Mouse (Mus musculus): ENCODE measurements around the gene Nek5.

Gene Nek5

GRCm38 (mm10) chr8:22124220-22125152 lies at the start of gene Nek5:
Gene Nek5, minus strand, starts transcription at chr8:22125053.
- in situ Hi-C loops (cut with MboI; ENCODE audit: unreplicated experiment in 2 of 2) = loop anchor here in 1 of 2 experiments (25.0 kb wide), 1 partner anchor 1112 kb away; no protein-coding TSS in a partner anchor

GRCm38 (mm10) chr8:22169167-22169566 lies 44.3 kb upstream of the Nek5 start:
- in situ Hi-C loops (cut with MboI; ENCODE audit: unreplicated experiment in 2 of 2) = loop anchor here (5.0 to 25.0 kb wide), 2 partner anchors 107 to 1182 kb away; partner anchors contain the start of genes Alg11 (in 1 of the 2) and Atp7b (in 1 of the 2)

- in situ Hi-C loops (cut with MboI; ENCODE audit: unreplicated experiment in 2 of 2) = loop anchor here (5.0 to 25.0 kb wide), 2 partner anchors 104 to 1179 kb away; partner anchors contain the start of genes Alg11 (in 1 of the 2) and Atp7b (in 1 of the 2)
Measured at GRCm38 (mm10) chr8:22166080-22166603, 41.3 kb upstream of the Nek5 start, which contains the start of gene Nek3. Gene Nek3, minus strand, starts transcription at chr8:22166435.

- in situ Hi-C loops (cut with MboI; ENCODE audit: unreplicated experiment in 2 of 2) = loop anchor here (5.0 to 25.0 kb wide), 2 partner anchors 103 to 1178 kb away; partner anchors contain the start of genes Alg11 (in 1 of the 2) and Atp7b (in 1 of the 2)
Measured at GRCm38 (mm10) chr8:22165251-22166079, 40.6 kb upstream of the Nek5 start.

- in situ Hi-C loops (cut with MboI; ENCODE audit: unreplicated experiment in 2 of 2) = loop anchor here in 1 of 2 experiments (25.0 kb wide), 1 partner anchor 1177 kb away; no protein-coding TSS in a partner anchor
Measured at GRCm38 (mm10) chr8:22164431-22164830, 39.6 kb upstream of the Nek5 start.

GRCm38 (mm10) chr8:22162206-22162605 lies 37.4 kb upstream of the Nek5 start:
- in situ Hi-C loops (cut with MboI; ENCODE audit: unreplicated experiment in 2 of 2) = loop anchor here in 1 of 2 experiments (25.0 kb wide), 1 partner anchor 1175 kb away; no protein-coding TSS in a partner anchor

- in situ Hi-C loops (cut with MboI; ENCODE audit: unreplicated experiment in 2 of 2) = loop anchor here in 1 of 2 experiments (25.0 kb wide), 1 partner anchor 1163 kb away; no protein-coding TSS in a partner anchor
Measured at GRCm38 (mm10) chr8:22150345-22150663, 25.5 kb upstream of the Nek5 start.

- in situ Hi-C loops (cut with MboI; ENCODE audit: unreplicated experiment in 2 of 2) = loop anchor here (25.0 kb wide), 2 partner anchors 1137 to 1162 kb away; no protein-coding TSS in a partner anchor
Measured at GRCm38 (mm10) chr8:22149643-22150344, 24.9 kb upstream of the Nek5 start.

GRCm38 (mm10) chr8:22148367-22148740 lies 23.5 kb upstream of the Nek5 start:
- in situ Hi-C loops (cut with MboI; ENCODE audit: unreplicated experiment in 2 of 2) = loop anchor here in 1 of 2 experiments (25.0 kb wide), 1 partner anchor 1136 kb away; no protein-coding TSS in a partner anchor

- in situ Hi-C loops (cut with MboI; ENCODE audit: unreplicated experiment in 2 of 2) = loop anchor here in 1 of 2 experiments (25.0 kb wide), 1 partner anchor 1136 kb away; no protein-coding TSS in a partner anchor
Measured at GRCm38 (mm10) chr8:22147706-22148366, 23.0 kb upstream of the Nek5 start.

GRCm38 (mm10) chr8:22145831-22146230 lies 21.0 kb upstream of the Nek5 start:
- in situ Hi-C loops (cut with MboI; ENCODE audit: unreplicated experiment in 2 of 2) = loop anchor here in 1 of 2 experiments (25.0 kb wide), 1 partner anchor 1134 kb away; no protein-coding TSS in a partner anchor

- in situ Hi-C loops (cut with MboI; ENCODE audit: unreplicated experiment in 2 of 2) = loop anchor here in 1 of 2 experiments (25.0 kb wide), 1 partner anchor 1132 kb away; no protein-coding TSS in a partner anchor
Measured at GRCm38 (mm10) chr8:22143764-22144491, 19.1 kb upstream of the Nek5 start.

GRCm38 (mm10) chr8:22142592-22142991 lies 17.7 kb upstream of the Nek5 start:
- in situ Hi-C loops (cut with MboI; ENCODE audit: unreplicated experiment in 2 of 2) = loop anchor here in 1 of 2 experiments (25.0 kb wide), 1 partner anchor 1130 kb away; no protein-coding TSS in a partner anchor

GRCm38 (mm10) chr8:22141836-22142385 lies 17.1 kb upstream of the Nek5 start:
- in situ Hi-C loops (cut with MboI; ENCODE audit: unreplicated experiment in 2 of 2) = loop anchor here in 1 of 2 experiments (25.0 kb wide), 1 partner anchor 1130 kb away; no protein-coding TSS in a partner anchor

- in situ Hi-C loops (cut with MboI; ENCODE audit: unreplicated experiment in 2 of 2) = loop anchor here in 1 of 2 experiments (25.0 kb wide), 1 partner anchor 1124 kb away; no protein-coding TSS in a partner anchor
Measured at GRCm38 (mm10) chr8:22136462-22136861, 11.6 kb upstream of the Nek5 start.

GRCm38 (mm10) chr8:22134750-22135135 lies 9.9 kb upstream of the Nek5 start:
- in situ Hi-C loops (cut with MboI; ENCODE audit: unreplicated experiment in 2 of 2) = loop anchor here in 1 of 2 experiments (25.0 kb wide), 1 partner anchor 1122 kb away; no protein-coding TSS in a partner anchor

- in situ Hi-C loops (cut with MboI; ENCODE audit: unreplicated experiment in 2 of 2) = loop anchor here in 1 of 2 experiments (25.0 kb wide), 1 partner anchor 1122 kb away; no protein-coding TSS in a partner anchor
Measured at GRCm38 (mm10) chr8:22134078-22134749, 9.4 kb upstream of the Nek5 start.
